Mouse (Mus musculus) adrenal gland, adult 10 weeks (tissue): ENCODE results near the gene Scgb1b15. TPM values are rescaled to one million over a fixed set of nuclear protein-coding genes. Genes with fewer than 3 reads are reported as not detected.

ENCODE experiments used
- polyA plus RNA-seq: library from polyadenylated mRNA; stranded (reverse); fragments of 350-450 nt; fragmentation: Illumina TruSeq; extraction: RNeasy Lipid Tissue Mini Kit (QIAGEN cat#74804); gene quantifications from one replicate; pipeline ENCODE4 v1.2.3, GENCODE M21; 2014; ENCODE audit warnings: low read depth, low replicate concordance

The Scgb1b15 gene
- not detected for polyA plus RNA-seq

DNA sequence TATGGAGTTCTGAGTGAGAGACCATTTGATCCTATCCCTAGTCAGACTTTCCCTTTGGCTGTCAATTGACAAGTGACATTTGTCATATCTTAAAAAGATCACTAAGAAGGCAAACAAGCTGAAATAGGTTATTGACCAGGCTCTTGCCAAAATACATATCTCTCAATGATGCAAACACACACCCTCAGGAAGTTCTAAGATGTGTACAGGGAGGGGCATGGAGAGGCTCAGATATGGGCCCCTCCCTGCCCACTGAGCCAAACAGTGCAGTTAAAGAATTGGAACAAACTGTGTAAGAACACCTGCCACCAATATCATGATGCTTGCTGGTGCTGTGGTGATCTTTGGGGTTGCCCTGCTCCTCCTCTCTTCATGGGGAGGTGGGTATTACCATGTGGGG is at the start of gene Scgb1b15:
Gene Scgb1b15 (plus strand): TSS at position 301 of the 400 bp plus-strand sequence.

GRCm38 (mm10) chr7:32829562-32829961 is 6.8 kb upstream of the Scgb1b15 start, which contains the start of gene Scgb2b15:
Gene Scgb2b15 (minus strand): TSS chr7:32829662.

Other genes with a start within 250 kb of the Scgb1b15 start
- not detected for gene Scgb2b15, start 6.9 kb upstream of the Scgb1b15 start, polyA plus RNA-seq
- gene Scgb2b17, start 220.0 kb downstream of the Scgb1b15 start, polyA plus RNA-seq, result not detected
- gene Scgb1b17, start 226.9 kb downstream of the Scgb1b15 start, polyA plus RNA-seq, result not detected